Mouse (Mus musculus) erythroblast, embryonic 14.5 days (primary cell): ENCODE data around the gene Hipk1.

Source experiments
- GATA1 ChIP-seq: IDR thresholded peaks from 2 replicates; pipeline ENCODE4 v1.6.1; 2012; ENCODE audit warnings: low read length, inconsistent platforms, mixed read lengths
- TAL1 ChIP-seq: IDR thresholded peaks from 3 replicates; pipeline ENCODE4 v1.6.1; 2012; ENCODE audit warnings: low read length, inconsistent platforms, mixed read lengths

DNA sequence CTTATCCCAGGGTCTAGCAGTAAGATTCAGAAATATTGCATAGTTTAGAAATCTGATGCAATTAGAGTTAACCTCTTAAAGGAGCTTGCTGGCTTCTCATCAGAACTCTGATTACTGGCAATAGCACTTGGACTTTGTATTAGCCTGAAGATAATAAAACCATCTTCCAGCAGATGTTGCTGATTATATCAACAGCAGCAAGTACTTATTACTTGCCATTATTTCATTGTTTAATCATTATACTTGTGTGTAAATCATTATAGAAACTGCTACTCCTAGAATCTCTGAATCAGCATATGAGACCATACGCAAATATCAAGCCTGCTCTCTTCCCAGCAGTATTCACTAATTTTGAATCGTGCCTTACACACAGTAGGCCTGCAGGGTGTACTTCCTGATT is 42.6 kb upstream of the Hipk1 start:
- TF ChIP-seq GATA1, result no peak
- no peak for TF ChIP-seq TAL1
